Mouse (Mus musculus) lung, postnatal 0 days (tissue): ENCODE results near the gene Fastkd1.

Experiments used
- CTCF ChIP-seq: IDR thresholded peaks from 2 replicates; pipeline ENCODE4 v1.5.1; 2016; ENCODE audit warnings: antibody characterized with exemption, mild to moderate bottlenecking
- EP300 ChIP-seq: IDR thresholded peaks from 2 replicates; pipeline ENCODE4 v1.6.1; 2016; ENCODE audit warnings: antibody characterized with exemption, mild to moderate bottlenecking, control low read depth

DNA sequence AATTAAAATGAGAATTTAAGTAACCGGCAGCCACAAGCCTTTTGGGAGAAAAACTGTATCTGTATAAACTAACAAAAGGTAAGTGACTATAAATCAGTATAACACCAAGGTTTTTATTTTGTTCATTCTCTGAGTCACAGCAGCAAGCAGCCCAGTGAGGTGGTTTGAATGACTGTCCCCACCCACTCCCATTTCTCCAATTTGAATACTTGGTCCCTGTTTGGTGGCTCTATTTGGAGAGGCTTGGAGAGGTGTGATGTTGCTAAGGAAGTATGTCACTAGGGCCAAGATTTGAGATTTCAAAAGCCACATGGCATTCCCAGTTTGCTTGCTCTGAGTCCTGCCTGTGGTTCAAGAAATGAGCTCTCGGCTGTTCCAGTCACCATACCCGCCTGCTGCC, 23.1 kb downstream of the Fastkd1 start:
- TF ChIP-seq CTCF (no peak), EP300 (no peak)
